Mouse (Mus musculus) lung, adult 2 months (tissue): ENCODE results near the gene Slc4a8.

Experiments used
- CTCF ChIP-seq: fragments of 200-500 bp; IDR thresholded peaks from 2 replicates; pipeline ENCODE4 v1.5.1; 2011; ENCODE audit warnings: mild to moderate bottlenecking, low read length, control low read depth; ENCODE audit not compliant: insufficient read depth
- POLR2A ChIP-seq: fragments of 200-500 bp; IDR thresholded peaks from 2 replicates; pipeline ENCODE4 v1.6.1; 2011; ENCODE audit warnings: low read depth, mild to moderate bottlenecking, control low read depth, low read length, borderline replicate concordance; ENCODE audit errors: extremely low read depth

DNA sequence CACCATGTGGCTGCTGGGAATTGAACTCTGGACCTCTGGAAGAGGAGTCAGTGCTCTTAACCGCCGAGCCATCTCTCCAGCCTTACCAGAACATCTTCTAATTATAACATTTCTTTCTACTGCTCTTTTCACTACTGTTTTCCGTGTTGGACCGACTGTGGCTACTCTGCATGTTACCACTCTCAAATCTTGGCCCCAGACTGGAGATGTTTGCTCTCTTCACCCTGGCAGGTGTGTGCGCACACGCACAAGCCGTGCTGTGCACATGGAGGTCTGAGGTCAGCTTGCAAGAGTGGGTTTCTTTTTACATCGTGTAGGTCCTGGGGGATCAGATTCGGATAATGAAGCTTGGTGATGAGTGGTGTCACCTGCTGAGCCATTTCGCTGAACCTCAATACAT is 2.3 kb upstream of the Slc4a8 start:
- TF ChIP-seq CTCF (no peak), POLR2A (no peak)
